Mouse (Mus musculus): ENCODE data around the gene Masp1.
A peak's percentile ranks its signal among the peaks of the same experiment; 100 is the strongest.

DNA sequence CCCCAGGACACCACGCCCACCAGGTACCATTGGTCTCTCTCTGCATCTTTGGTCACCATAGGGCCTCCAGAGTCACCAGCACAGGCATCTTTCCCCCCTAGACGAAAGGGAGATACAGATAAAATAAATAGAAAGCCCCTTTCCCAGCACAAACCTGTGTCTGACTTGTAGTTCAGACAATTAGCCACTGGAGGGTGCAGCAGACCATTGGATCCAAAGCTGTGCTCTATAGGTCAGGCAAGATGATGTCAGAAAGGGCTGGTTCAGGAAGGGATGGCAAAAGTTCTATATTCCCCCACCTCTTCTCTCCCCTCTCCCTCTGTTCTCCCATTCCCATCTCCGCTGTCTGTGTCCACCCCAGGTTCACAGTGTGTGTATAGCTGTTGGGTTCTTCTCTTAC lies 68.1 kb downstream of the Masp1 start:
- TF ChIP-seq CTCF (IDR thresholded peaks at IDR 0.05; ENCODE audit: low read depth) (peak; percentile 90), EP300 (IDR thresholded peaks at IDR 0.05; ENCODE audit: low read depth) (no peak)

Data from heart, postnatal 0 days (tissue).